Mouse (Mus musculus) ZHBTc4 (cell line): ENCODE measurements at regions not wholly inside any gene's neighbourhood (a gene's known extent, or its start where the extent isn't known, plus 50 kb on each side); places are given as distances from the start of the nearest gene placed in this dataset.
A peak's percentile ranks its signal among the peaks of the same experiment; 100 is the strongest.

Source experiments
- DNase-seq: peaks from one replicate; pipeline ENCODE4 v3.0.0-alpha.2; 2011; ENCODE audit warnings: low read depth, low spot score

DNA sequence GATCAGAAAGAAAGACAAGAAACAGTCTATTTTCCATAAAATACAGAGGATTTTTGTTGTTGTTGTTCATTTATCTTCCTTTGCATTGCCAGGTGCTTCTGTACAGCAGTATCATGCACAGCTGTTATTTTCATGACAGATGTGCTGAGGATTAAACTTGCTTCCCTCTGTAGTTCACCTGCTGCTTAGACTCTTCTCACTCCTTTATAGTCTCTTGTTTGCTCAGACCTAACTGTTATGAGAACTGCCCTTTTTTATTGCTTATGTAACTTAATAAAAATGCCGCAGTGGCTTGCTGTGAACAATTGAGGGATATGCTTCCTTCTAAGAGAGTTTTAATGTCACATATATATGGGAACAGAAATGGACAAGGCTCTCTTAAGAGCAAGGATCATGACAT lies 467.1 kb downstream of the Adcyap1 start:
- no peak for DNase-seq

DNA sequence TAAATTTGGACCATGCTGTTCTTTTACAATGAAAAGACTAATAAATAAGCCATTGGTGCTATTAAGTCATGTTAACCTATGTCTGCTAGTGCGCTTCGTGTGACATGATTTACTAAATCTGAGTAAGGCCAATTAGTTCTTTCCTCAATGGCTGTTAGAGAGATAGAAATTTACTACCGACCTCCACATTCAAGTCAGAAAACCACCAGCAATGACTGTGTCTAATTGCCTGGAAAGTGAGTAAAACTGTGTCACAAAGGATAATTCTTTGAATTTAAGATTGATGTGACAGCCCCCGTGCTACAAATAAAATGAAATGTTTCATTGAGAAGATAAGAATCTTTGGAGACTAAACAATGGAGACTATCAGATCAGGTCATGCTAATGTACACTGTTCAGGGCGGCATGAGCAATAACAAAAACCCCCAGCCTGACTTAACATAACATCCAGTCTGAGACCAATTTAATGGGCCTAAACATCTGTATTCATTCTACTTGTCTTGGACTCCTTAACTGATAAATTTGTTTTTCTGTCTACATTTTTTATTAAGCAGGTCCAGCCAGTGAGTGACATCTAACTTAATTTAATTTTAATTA lies 477.6 kb downstream of the Adcyap1 start:
- no peak for DNase-seq

DNA sequence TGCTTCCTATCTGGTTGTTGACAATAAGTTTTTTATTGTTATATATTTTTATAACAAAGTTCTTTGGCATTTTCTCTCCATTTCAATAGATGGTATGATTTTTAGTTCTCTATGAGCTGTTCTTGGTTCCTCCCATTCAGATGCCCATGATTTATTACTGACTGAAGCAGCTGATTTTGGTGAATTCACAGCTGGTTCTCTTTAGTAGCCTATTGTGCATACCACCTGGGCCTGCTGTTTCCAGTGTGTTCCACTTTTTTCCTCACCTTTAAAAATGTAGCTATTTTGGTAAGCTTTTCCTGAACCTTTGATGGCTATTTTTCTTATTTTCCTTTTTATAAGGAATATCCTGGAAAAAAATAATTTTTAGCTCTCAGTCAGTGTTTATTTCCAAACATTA lies 501.9 kb downstream of the Adcyap1 start:
- DNase-seq = no peak

DNA sequence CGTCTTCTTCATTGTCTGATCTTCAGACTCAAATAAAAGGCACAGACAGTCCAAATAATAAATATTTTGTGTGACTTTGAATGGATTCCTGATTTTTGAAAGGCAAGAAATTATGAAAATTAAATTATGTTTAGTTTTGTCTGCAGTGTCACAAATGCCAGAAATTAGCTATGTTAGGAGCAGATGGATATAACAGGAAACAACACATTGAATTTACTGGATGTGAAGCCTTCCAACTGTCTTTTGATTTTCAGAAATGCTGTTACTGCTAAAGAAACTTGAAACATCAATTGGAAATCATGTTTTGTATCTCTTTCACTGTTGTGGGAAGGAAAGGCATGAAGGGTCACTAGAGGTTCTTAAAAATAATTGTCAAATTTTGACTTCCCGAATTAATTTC lies 518.8 kb downstream of the Adcyap1 start:
- no peak for DNase-seq

DNA sequence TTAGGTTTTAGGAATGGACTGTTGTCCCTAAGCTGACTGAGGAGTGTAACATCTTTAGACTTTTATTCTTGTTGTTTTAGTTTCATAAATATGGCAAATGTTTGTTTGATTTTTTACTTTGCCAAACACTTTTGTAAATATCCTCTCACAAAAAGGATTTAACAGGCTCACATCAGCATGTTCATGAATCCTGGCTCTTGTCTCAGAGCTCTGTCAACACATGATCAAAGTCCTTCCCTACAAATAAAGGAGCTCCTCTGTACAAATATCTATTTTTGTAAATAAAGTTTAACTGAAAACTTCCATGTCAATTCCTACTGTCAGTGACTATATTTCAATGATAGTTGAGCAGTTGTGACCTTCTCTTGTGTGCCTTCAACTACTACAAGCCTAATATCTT lies 542.5 kb downstream of the Adcyap1 start:
- DNase-seq = no peak

DNA sequence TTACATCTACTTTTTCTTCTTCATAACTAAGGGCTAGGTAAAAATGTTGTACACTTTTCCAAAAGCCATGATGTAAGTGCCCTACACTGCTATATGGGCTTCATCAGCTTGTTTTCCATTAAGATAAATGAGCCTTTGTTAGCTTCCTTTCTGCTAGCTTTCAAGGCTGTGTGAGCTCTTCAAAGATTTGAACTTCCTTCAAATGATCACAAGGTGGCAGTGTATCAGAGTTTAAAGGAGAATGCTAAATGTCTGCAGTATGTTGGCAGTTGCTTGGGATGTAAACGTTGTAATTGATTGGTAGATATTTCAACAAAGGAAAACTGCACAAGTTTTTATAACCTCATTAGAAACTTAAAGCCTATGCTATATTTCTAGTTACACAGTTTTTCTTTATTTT lies 563.5 kb downstream of the Adcyap1 start:
- DNase-seq = peak; percentile 42
